Mouse (Mus musculus): ENCODE data around the gene Sp7. TPM values are rescaled to one million over a fixed set of nuclear protein-coding genes. Genes with fewer than 3 reads are reported as not detected.

Gene Sp7
- polyA plus RNA-seq, 1 experiment from 2014 or later: 1.8 TPM

DNA sequence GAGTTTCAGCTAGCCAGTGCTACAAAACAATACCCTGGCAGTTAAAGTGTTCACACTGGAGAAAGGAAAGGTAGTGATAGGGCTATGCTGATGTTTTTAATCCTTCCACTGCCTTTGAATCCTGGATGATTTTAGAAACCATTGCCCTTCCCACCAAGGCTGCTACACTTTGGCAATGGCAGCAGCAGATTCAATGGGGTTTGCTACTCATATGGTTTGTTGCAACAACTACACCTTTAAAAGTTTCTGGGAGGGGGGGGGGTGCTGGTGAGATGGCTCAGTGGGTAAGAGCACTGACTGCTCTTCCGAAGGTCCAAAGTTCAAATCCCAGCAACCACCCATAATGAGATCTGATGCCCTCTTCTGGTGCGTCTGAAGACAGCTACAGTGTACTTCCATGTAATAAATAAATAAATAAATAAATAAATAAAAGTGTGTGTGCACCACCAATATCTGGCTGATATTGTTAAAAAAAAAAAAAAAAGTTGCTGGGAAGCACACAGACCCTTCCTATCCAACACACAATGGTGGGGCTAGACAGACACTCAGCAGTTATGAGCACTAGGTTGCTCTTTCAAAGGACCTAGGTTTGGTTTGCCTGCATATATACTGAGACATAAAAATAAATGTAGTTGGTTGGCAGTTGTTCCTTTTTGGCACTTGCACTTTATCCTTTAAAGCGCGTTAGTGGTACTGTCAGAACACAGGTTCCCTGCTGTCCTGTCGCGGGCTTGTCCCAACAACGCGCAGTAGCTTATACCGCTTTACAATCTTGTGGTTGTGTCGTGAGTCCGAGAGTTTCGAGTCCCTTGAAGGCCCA lies 42.1 kb downstream of the Sp7 start:
- no peak for DNase-seq (ENCODE audit: low spot score)
- Histone ChIP-seq H3K4me1 (peaks cover 12% of the 10 kb centered on the region), H3K27me3 (ENCODE audit: low read depth, poor library complexity, severe bottlenecking) (no peaks in the 10 kb centered on the region), H3K9me3 (replicated peaks) (no peaks in the 10 kb centered on the region), H3K36me3 (peaks cover 72% of the 10 kb centered on the region), H3K4me3 (peak overlapping the region; percentile 20), H3K27ac (no peak overlapping the region)
- 81% methylated on average over 12 of the region's 12 CpGs for WGBS

DNA sequence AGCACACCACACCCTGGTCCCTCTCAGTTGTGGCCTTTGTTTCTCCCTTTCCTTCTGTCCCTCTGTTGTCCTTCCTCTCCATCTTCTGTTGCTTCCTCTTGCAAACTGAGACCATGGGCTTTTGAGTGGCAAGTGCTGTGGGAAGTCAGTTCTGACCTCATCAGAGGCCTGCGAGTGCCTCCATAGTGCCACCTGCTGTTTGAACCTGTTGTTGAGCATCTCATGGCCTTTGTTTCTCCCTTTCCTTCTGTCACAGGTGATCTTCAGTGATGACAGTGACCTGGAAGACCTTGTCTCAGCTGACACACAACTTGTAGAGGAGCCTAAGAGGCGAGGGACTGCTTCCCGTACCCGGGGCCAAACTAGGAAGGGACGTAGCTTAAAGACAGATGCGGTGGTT lies 50.7 kb downstream of the Sp7 start:
- Histone ChIP-seq H3K9me3 (replicated peaks) (no peaks in the 10 kb centered on the region), H3K36me3 (peaks cover 98% of the 10 kb centered on the region), H3K27me3 (ENCODE audit: low read depth, poor library complexity, severe bottlenecking) (no peaks in the 10 kb centered on the region), H3K27ac (no peak overlapping the region), H3K4me3 (no peak overlapping the region), H3K4me1 (no peaks in the 10 kb centered on the region)
- WGBS: 89% methylated on average over 6 of the region's 6 CpGs
- peak; percentile 49 for DNase-seq (ENCODE audit: low spot score)

DNA sequence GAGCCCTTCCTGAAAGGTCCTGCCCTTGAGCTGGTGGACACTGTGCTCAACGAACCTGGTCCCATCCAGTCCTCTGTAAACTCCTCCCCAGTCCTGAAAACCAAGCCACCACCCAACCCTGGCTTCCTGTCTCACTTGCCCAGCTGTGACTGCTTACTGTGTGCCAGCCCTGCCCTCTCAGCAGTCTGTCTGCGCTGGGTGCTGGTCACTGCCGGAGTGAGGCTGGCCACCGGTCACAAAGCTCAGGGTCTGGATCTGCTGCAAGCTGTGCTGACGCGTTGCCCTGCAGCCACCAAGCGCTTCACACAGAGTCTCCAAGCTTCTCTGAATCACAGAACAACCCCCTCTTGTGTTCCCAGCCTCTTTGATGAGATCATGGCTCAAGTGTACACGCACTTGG lies 51.7 kb downstream of the Sp7 start:
- Histone ChIP-seq H3K9me3 (replicated peaks) (no peaks in the 10 kb centered on the region), H3K36me3 (peaks cover 96% of the 10 kb centered on the region), H3K27ac (no peak overlapping the region), H3K4me3 (no peak overlapping the region), H3K27me3 (ENCODE audit: low read depth, poor library complexity, severe bottlenecking) (no peaks in the 10 kb centered on the region), H3K4me1 (no peaks in the 10 kb centered on the region)
- no peak for DNase-seq (ENCODE audit: low spot score)
- WGBS: 92% methylated on average over 8 of the region's 8 CpGs

DNA sequence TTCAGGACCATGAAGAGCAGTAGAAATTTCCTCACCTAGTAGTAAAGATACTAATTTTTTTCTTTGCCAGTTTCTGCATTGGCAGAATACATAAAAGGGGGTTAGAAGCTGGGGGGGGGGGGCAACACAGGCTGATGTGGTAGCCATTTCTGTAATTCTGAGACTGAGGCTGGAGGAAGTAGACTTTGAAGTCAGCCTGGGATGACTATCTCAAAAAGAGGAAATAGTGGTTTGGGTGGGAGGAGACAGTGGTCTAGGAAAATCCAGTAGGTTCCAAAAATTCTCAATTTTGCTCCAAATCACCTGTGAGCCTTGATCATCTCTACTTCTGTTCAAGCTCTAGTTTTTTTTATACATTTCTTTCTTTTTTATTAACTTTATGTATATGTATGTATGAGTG lies 55.5 kb downstream of the Sp7 start:
- no peaks in the 10 kb centered on the region for H3K9me3 ChIP-seq (replicated peaks)
- H3K27me3 ChIP-seq (ENCODE audit: low read depth, poor library complexity, severe bottlenecking): no peaks in the 10 kb centered on the region
- no peak overlapping the region for H3K4me3 ChIP-seq
- H3K36me3 ChIP-seq: peaks cover 97% of the 10 kb centered on the region
- no peak overlapping the region for H3K27ac ChIP-seq
- no peak for DNase-seq (ENCODE audit: low spot score)
- H3K4me1 ChIP-seq: no peaks in the 10 kb centered on the region

DNA sequence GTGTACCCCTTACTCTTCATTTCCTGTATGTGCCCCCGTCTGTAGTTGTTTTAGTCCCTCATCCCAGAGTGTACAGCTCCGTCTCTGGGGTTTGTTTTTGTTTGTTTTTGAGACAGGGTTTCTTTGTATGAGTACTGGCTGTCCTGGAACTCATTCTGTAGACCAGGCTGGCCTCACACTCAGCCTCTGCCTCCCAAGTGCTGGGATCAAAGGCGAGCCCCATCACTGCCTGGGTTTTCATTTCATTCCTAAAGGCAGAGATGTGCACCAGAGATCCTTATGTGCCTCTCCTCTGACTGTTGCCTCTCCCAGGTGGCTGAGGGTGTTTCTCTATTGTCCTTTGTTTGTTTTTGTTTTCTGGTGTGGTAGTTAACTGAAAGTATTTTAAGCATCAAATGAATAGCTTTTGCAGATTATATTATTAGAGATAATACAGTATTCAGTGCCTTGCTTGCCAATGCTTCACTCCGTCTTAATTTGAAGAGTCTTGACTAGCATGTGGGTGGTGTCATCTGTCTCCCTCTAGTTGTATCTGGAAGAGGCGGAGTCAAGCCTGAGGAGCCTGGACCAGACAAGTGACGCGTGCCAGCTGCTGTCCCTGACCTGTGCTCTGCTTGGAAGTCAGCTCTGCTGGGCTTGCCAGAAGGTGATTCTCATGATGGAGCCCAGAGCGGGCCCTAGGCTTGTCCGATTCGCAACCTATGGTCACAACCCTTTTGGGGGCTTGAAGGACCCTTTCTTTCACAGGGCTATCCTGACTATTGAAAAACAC lies 56.7 kb downstream of the Sp7 start:
- Histone ChIP-seq H3K4me1 (no peaks in the 10 kb centered on the region), H3K27me3 (ENCODE audit: low read depth, poor library complexity, severe bottlenecking) (no peaks in the 10 kb centered on the region), H3K36me3 (peaks cover 97% of the 10 kb centered on the region), H3K27ac (no peak overlapping the region), H3K9me3 (replicated peaks) (no peaks in the 10 kb centered on the region), H3K4me3 (no peak overlapping the region)
- DNase-seq (ENCODE audit: low spot score): no peak
- WGBS: 80% methylated on average over 10 of the region's 10 CpGs

DNA sequence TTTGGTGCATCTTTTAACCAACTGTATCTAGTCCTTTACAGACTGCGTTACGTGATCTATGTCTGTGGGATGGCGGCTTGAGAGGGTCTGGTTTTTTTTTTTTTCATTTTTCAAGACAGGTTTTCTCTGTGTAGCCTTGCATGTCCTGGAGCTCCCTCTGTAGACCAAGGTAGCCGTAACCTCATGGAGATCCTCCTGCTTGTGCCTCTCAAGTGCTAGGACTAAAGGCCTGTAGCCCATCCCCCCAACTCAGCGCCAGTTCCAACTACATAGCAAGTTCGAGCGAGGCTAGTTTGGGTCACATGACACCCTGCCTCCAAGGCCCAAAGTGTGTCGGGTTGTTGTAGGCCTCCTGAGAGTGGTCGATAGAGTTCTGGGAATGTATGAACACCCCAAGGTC lies 58.3 kb downstream of the Sp7 start:
- H3K4me1 ChIP-seq: no peaks in the 10 kb centered on the region
- 86% methylated on average over 9 of the region's 9 CpGs for WGBS
- H3K36me3 ChIP-seq: peaks cover 97% of the 10 kb centered on the region
- H3K27ac ChIP-seq: no peak overlapping the region
- no peaks in the 10 kb centered on the region for H3K9me3 ChIP-seq (replicated peaks)
- DNase-seq (ENCODE audit: low spot score): no peak
- no peaks in the 10 kb centered on the region for H3K27me3 ChIP-seq (ENCODE audit: low read depth, poor library complexity, severe bottlenecking)
- no peak overlapping the region for H3K4me3 ChIP-seq

Other genes starting within 250 kb of the Sp7 start
- 12.6 and 14.6 TPM in 2 replicates for gene Spryd3, start 230.9 kb downstream of the Sp7 start, polyA plus RNA-seq (2016; fragmentation: Nextera tagmentation; extraction: Ambion mirVana)
- 0.23 and 0.46 TPM in 2 replicates for gene Igfbp6, start 222.8 kb downstream of the Sp7 start, polyA plus RNA-seq (2016; fragmentation: Nextera tagmentation; extraction: Ambion mirVana)
- gene Soat2, start 216.7 kb downstream of the Sp7 start, polyA plus RNA-seq (2016; fragmentation: Nextera tagmentation; extraction: Ambion mirVana): 0.06 and 0.24 TPM in 2 replicates
- 73.0 and 88.7 TPM in 2 replicates for gene Zfp740, start 163.9 kb downstream of the Sp7 start, polyA plus RNA-seq (2016; fragmentation: Nextera tagmentation; extraction: Ambion mirVana)
- gene Csad, start 162.5 kb downstream of the Sp7 start, polyA plus RNA-seq (2016; fragmentation: Nextera tagmentation; extraction: Ambion mirVana): 38.8 and 55.0 TPM in 2 replicates
- 1.2 and 1.5 TPM in 2 replicates for gene Itgb7, start 135.2 kb downstream of the Sp7 start, polyA plus RNA-seq (2016; fragmentation: Nextera tagmentation; extraction: Ambion mirVana)
- 111 and 148 TPM in 2 replicates for gene Rarg, start 109.7 kb downstream of the Sp7 start, polyA plus RNA-seq (2016; fragmentation: Nextera tagmentation; extraction: Ambion mirVana)
- 1.1 and 1.4 TPM in 2 replicates for gene Gm9918, start 96.6 kb downstream of the Sp7 start, polyA plus RNA-seq (2016; fragmentation: Nextera tagmentation; extraction: Ambion mirVana)
- gene Mfsd5, start 87.7 kb downstream of the Sp7 start, polyA plus RNA-seq (2016; fragmentation: Nextera tagmentation; extraction: Ambion mirVana): 69.5 and 76.5 TPM in 2 replicates
- 60.6 and 63.5 TPM in 2 replicates for gene Espl1, start 70.9 kb downstream of the Sp7 start, polyA plus RNA-seq (2016; fragmentation: Nextera tagmentation; extraction: Ambion mirVana)
- 351 and 381 TPM in 2 replicates for gene Pfdn5, start 41.1 kb downstream of the Sp7 start, polyA plus RNA-seq (2016; fragmentation: Nextera tagmentation; extraction: Ambion mirVana)
- gene Myg1, start 35.5 kb downstream of the Sp7 start, polyA plus RNA-seq (2016; fragmentation: Nextera tagmentation; extraction: Ambion mirVana): 123 and 135 TPM in 2 replicates
- 150 and 163 TPM in 2 replicates for gene Aaas, start 16.4 kb downstream of the Sp7 start, polyA plus RNA-seq (2016; fragmentation: Nextera tagmentation; extraction: Ambion mirVana)
- 9.1 and 9.8 TPM in 2 replicates for gene Sp1, start 39.0 kb upstream of the Sp7 start, polyA plus RNA-seq (2016; fragmentation: Nextera tagmentation; extraction: Ambion mirVana)
- 0.15 TPM in 1 of 2 replicates, not detected in the other for gene Amhr2, start 78.2 kb upstream of the Sp7 start, polyA plus RNA-seq (2016; fragmentation: Nextera tagmentation; extraction: Ambion mirVana)
- 57.6 and 60.5 TPM in 2 replicates for gene Prr13, start 91.8 kb upstream of the Sp7 start, polyA plus RNA-seq (2016; fragmentation: Nextera tagmentation; extraction: Ambion mirVana)
- 230 and 235 TPM in 2 replicates for gene Pcbp2, start 103.4 kb upstream of the Sp7 start, polyA plus RNA-seq (2016; fragmentation: Nextera tagmentation; extraction: Ambion mirVana)
- 3.8 and 4.8 TPM in 2 replicates for gene Gm10337, start 136.5 kb upstream of the Sp7 start, polyA plus RNA-seq (2016; fragmentation: Nextera tagmentation; extraction: Ambion mirVana)
- gene Map3k12, start 149.9 kb upstream of the Sp7 start, polyA plus RNA-seq (2016; fragmentation: Nextera tagmentation; extraction: Ambion mirVana): 23.8 and 27.7 TPM in 2 replicates
- 143 and 150 TPM in 2 replicates for gene Tarbp2, start 151.0 kb upstream of the Sp7 start, polyA plus RNA-seq (2016; fragmentation: Nextera tagmentation; extraction: Ambion mirVana)
- gene Npff, start 157.8 kb upstream of the Sp7 start, polyA plus RNA-seq (2016; fragmentation: Nextera tagmentation; extraction: Ambion mirVana): 1.7 and 1.8 TPM in 2 replicates

Measured in limb, embryonic 10.5 days (tissue).